Mouse (Mus musculus): ENCODE measurements around the gene Mfsd6l. TPM values are rescaled to one million over a fixed set of nuclear protein-coding genes. Genes with fewer than 3 reads are reported as not detected.

Gene Mfsd6l
- total and polyA plus RNA-seq, 3 experiments: 0.27 TPM; not detected in 2

- Histone ChIP-seq H3K27me3 (ENCODE audit: insufficient read depth, low read length) (peaks cover 5% of the 10 kb centered on the region; the same call in 1 of the 2 replicates), H3K9me3 (replicated peaks) (no peaks in the 10 kb centered on the region), H3K4me1 (ENCODE audit: insufficient read depth, low read depth, low read length) (no peaks in the 10 kb centered on the region), H3K36me3 (replicated peaks) (no peaks in the 10 kb centered on the region), H3K4me3 (ENCODE audit: low read depth, low read length) (no peak overlapping the region)
- TF ChIP-seq GATA1 (IDR thresholded peaks at IDR 0.05; ENCODE audit: borderline replicate concordance, low read length) (no peak), POLR2AphosphoS5 (IDR thresholded peaks at IDR 0.05; ENCODE audit: insufficient replicate concordance, low read depth, low read length) (no peak), GATA2 (IDR thresholded peaks at IDR 0.05; ENCODE audit: borderline replicate concordance, low read depth, low read length) (no peak)
- ATAC-seq (ENCODE audit: extremely low read depth, insufficient number of reproducible peaks, low FRiP score, poor library complexity, severe bottlenecking) (no peak), DNase-seq (ENCODE audit: low spot score) (no peak)
Observed at GRCm38 (mm10) chr11:68559546-68559945, 3.6 kb downstream of the Mfsd6l start.

DNA sequence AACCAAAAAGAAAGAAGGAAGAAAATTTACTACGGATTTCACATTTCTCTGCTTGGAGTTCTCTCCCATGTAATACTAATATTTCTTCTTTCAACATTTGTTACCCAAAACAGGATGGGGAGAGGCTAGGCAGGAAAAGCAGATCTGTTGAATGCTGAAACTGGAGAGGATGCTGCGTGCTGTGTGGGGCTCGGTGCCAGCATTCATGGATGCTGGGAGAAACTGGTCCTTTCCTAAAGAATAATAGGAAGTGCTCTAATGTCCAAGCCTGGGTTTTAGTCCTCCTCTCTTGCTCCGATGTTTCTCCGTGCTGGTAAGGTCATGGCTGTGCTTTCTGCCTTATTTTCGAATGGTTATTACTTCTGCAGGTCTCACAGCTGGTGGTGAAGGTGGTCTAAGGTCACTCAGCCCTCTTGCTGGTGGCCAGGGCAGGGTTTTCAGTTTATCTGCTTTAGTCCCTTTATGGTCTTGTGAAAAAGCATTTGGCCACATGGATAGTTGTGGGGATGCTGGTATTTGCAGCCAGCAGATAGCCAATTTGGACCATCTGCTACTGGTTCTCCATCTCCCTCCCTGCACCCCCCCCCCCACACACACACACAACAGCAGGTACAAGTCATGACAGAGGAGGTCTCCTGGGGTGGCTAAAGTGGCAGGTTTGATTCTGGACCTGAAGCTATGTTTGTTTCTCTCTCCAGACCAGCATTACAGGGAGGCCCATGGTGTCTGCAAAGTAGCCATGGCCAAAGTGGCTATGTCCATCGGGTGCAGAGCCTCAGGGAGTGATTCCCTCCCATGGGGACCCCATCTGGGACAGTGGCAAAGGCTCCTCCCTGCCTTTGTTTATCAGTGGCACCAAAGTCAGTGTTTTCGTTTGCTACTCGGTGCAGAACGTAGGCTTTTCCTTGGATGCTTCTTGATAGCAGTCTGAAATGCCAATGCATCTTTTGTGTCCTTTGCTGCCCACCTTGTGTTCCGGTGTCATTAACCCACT is 6.3 kb downstream of the Mfsd6l start:
- H3K36me3 ChIP-seq (replicated peaks): no peaks in the 10 kb centered on the region
- no peaks in the 10 kb centered on the region for H3K9me3 ChIP-seq (replicated peaks)
- H3K4me1 ChIP-seq (ENCODE audit: insufficient read depth, low read depth, low read length): no peaks in the 10 kb centered on the region
- TF ChIP-seq GATA2 (IDR thresholded peaks at IDR 0.05; ENCODE audit: borderline replicate concordance, low read depth, low read length) (no peak), POLR2AphosphoS5 (IDR thresholded peaks at IDR 0.05; ENCODE audit: insufficient replicate concordance, low read depth, low read length) (no peak), CTCF (IDR thresholded peaks at IDR 0.05; ENCODE audit: low read depth, low read length) (no peak), GATA1 (IDR thresholded peaks at IDR 0.05; ENCODE audit: borderline replicate concordance, low read length) (no peak), TAL1 (conservative IDR thresholded peaks at IDR 0.05; ENCODE audit: low read depth, low read length) (no peak)
- no peak for DNase-seq (ENCODE audit: low spot score)
- no peak overlapping the region for H3K4me3 ChIP-seq (ENCODE audit: low read depth, low read length)
- peaks cover 5% of the 10 kb centered on the region; the same call in 1 of the 2 replicates for H3K27me3 ChIP-seq (ENCODE audit: insufficient read depth, low read length)
- no peak for ATAC-seq (ENCODE audit: extremely low read depth, insufficient number of reproducible peaks, low FRiP score, poor library complexity, severe bottlenecking)

DNA sequence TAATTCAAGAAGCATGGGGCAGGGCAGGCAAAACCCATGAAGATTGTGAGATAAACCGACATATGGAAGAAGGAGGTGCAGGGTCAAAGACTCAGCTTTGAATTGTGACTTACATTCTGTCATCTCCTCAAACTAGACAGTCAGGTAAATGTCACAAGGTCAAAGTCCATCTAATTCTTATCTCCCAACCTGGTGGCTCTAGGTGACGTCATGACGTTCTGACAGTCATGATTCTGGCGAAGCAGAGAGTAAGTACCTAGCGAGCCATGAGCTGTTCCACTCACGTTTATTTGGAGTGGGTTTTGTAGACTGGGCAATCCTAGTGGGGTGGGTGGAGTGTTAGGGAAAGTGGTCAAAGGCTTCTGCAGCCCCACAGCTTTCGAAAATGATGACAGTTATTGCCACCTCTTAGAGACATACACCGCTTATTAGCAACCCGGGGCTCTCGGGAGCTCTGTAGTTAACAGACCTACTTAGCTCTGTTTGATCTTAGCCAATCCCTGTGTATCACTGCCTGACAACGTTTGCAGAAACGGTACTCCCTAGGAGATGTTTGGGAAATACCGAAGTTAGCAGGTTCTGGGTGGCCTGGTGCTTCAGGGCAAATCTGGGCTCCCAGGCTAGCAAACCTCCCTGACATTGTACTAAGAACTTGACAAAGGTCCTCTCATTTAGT is 8.5 kb downstream of the Mfsd6l start:
- no peaks in the 10 kb centered on the region for H3K36me3 ChIP-seq (replicated peaks)
- TF ChIP-seq GATA1 (IDR thresholded peaks at IDR 0.05; ENCODE audit: borderline replicate concordance, low read length) (no peak), POLR2AphosphoS5 (IDR thresholded peaks at IDR 0.05; ENCODE audit: insufficient replicate concordance, low read depth, low read length) (no peak), TAL1 (conservative IDR thresholded peaks at IDR 0.05; ENCODE audit: low read depth, low read length) (no peak), CTCF (IDR thresholded peaks at IDR 0.05; ENCODE audit: low read depth, low read length) (no peak), GATA2 (IDR thresholded peaks at IDR 0.05; ENCODE audit: borderline replicate concordance, low read depth, low read length) (no peak)
- H3K4me3 ChIP-seq (ENCODE audit: low read depth, low read length): no peak overlapping the region
- H3K9me3 ChIP-seq (replicated peaks): no peaks in the 10 kb centered on the region
- ATAC-seq (ENCODE audit: extremely low read depth, insufficient number of reproducible peaks, low FRiP score, poor library complexity, severe bottlenecking): no peak
- DNase-seq (ENCODE audit: low spot score): no peak
- no peaks in the 10 kb centered on the region for H3K4me1 ChIP-seq (ENCODE audit: insufficient read depth, low read depth, low read length)
- H3K27me3 ChIP-seq (ENCODE audit: insufficient read depth, low read length): peaks cover 2% of the 10 kb centered on the region; the same call in 1 of the 2 replicates

DNA sequence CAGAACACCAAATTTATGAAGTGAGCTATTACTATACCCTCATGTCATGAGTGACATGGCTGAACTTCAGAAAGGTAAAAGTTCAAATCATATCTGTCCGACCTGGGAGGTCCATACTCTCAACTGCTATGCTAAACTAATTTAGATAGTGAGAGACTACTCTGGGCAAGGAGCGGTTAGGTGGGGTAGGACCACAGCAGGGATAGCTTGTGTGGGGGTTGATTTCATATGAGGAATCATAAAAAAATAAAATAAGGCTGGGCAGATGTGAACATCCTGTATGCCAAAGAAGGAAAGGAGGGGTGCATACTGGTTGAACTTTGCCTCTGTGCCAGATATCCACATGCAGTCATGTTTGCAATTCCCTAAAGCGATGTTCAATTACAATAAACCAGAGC is 9.0 kb downstream of the Mfsd6l start:
- TF ChIP-seq POLR2AphosphoS5 (IDR thresholded peaks at IDR 0.05; ENCODE audit: insufficient replicate concordance, low read depth, low read length): no peak
- H3K4me3 ChIP-seq (ENCODE audit: low read depth, low read length): no peak overlapping the region
- DNase-seq (ENCODE audit: low spot score) (no peak), ATAC-seq (ENCODE audit: extremely low read depth, insufficient number of reproducible peaks, low FRiP score, poor library complexity, severe bottlenecking) (no peak)
- H3K9me3 ChIP-seq (replicated peaks): no peaks in the 10 kb centered on the region
- H3K27me3 ChIP-seq (ENCODE audit: insufficient read depth, low read length): peaks cover 2% of the 10 kb centered on the region; the same call in 1 of the 2 replicates
- no peaks in the 10 kb centered on the region for H3K36me3 ChIP-seq (replicated peaks)
- no peaks in the 10 kb centered on the region for H3K4me1 ChIP-seq (ENCODE audit: insufficient read depth, low read depth, low read length)

GRCm38 (mm10) chr11:68566447-68567059 is 10.6 kb downstream of the Mfsd6l start:
- Histone ChIP-seq H3K4me1 (ENCODE audit: insufficient read depth, low read depth, low read length) (no peaks in the 10 kb centered on the region), H3K36me3 (replicated peaks) (no peaks in the 10 kb centered on the region), H3K9me3 (replicated peaks) (no peaks in the 10 kb centered on the region), H3K27me3 (ENCODE audit: insufficient read depth, low read length) (no peaks in the 10 kb centered on the region), H3K4me3 (ENCODE audit: low read depth, low read length) (no peak overlapping the region)
- ATAC-seq (ENCODE audit: extremely low read depth, insufficient number of reproducible peaks, low FRiP score, poor library complexity, severe bottlenecking) (no peak), DNase-seq (ENCODE audit: low spot score) (no peak)
- TF ChIP-seq TAL1 (conservative IDR thresholded peaks at IDR 0.05; ENCODE audit: low read depth, low read length): no peak
- TF ChIP-seq GATA2 (IDR thresholded peaks at IDR 0.05; ENCODE audit: borderline replicate concordance, low read depth, low read length): no peak
- no peak for TF ChIP-seq GATA1 (IDR thresholded peaks at IDR 0.05; ENCODE audit: borderline replicate concordance, low read length)
- no peak for TF ChIP-seq POLR2AphosphoS5 (IDR thresholded peaks at IDR 0.05; ENCODE audit: insufficient replicate concordance, low read depth, low read length)
- TF ChIP-seq CTCF (IDR thresholded peaks at IDR 0.05; ENCODE audit: low read depth, low read length): no peak

GRCm38 (mm10) chr11:68570861-68571260 is 14.9 kb downstream of the Mfsd6l start:
- TF ChIP-seq POLR2AphosphoS5 (IDR thresholded peaks at IDR 0.05; ENCODE audit: insufficient replicate concordance, low read depth, low read length) (no peak), GATA1 (IDR thresholded peaks at IDR 0.05; ENCODE audit: borderline replicate concordance, low read length) (no peak), TAL1 (conservative IDR thresholded peaks at IDR 0.05; ENCODE audit: low read depth, low read length) (no peak), GATA2 (IDR thresholded peaks at IDR 0.05; ENCODE audit: borderline replicate concordance, low read depth, low read length) (no peak)
- DNase-seq (ENCODE audit: low spot score) (no peak), ATAC-seq (ENCODE audit: extremely low read depth, insufficient number of reproducible peaks, low FRiP score, poor library complexity, severe bottlenecking) (no peak)
- Histone ChIP-seq H3K36me3 (replicated peaks) (no peaks in the 10 kb centered on the region), H3K9me3 (replicated peaks) (no peaks in the 10 kb centered on the region), H3K4me1 (ENCODE audit: insufficient read depth, low read depth, low read length) (no peaks in the 10 kb centered on the region), H3K27me3 (ENCODE audit: insufficient read depth, low read length) (no peaks in the 10 kb centered on the region), H3K4me3 (ENCODE audit: low read depth, low read length) (no peak overlapping the region)

Data from G1E (cell line).